Mouse (Mus musculus) limb, embryonic 14.5 days (tissue): ENCODE results near the gene Hltf. TPM values are rescaled to one million over a fixed set of nuclear protein-coding genes. Genes with fewer than 3 reads are reported as not detected.
"Not testable (repeated sequence)": the region's sequence is repeated elsewhere in the genome, so short reads cannot be mapped to it uniquely, and the experiment has no call there.

Experiments
- ATAC-seq: fragments of 200-750 bp; cut with Nextera tagmentation; 2 replicates; pipeline ENCODE4 v1.8.0; 2017; ENCODE audit warnings: low read depth, moderate number of reproducible peaks, moderate TSS enrichment; ENCODE audit not compliant: low FRiP score
- DNase-seq: peaks from one replicate; pipeline ENCODE4 v3.0.0-alpha.2; 2015; ENCODE audit warnings: low spot score
- H3K27ac ChIP-seq: fragments of 300-500 bp; sonication (generic); replicated peaks from 2 replicates; pipeline ENCODE4 v1.5.1; 2014; ENCODE audit warnings: low read depth, mild to moderate bottlenecking, low read length, moderate library complexity, mixed read lengths
- H3K27me3 ChIP-seq: fragments of 300-500 bp; sonication (generic); 2 replicates; pipeline ENCODE4 v1.6.1; 2014; ENCODE audit warnings: low read length, mixed read lengths; ENCODE audit not compliant: control insufficient read depth, insufficient read depth
- H3K36me3 ChIP-seq: fragments of 300-500 bp; sonication (generic); 2 replicates; pipeline ENCODE4 v1.6.1; 2014; ENCODE audit warnings: mild to moderate bottlenecking, low read length, moderate library complexity, mixed read lengths; ENCODE audit not compliant: control insufficient read depth, insufficient read depth
- H3K4me1 ChIP-seq: fragments of 300-500 bp; sonication (generic); 2 replicates; pipeline ENCODE4 v1.6.1; 2014; ENCODE audit warnings: antibody characterized with exemption, low read length, mixed read lengths; ENCODE audit not compliant: control insufficient read depth, insufficient read depth
- H3K4me2 ChIP-seq: fragments of 300-500 bp; sonication (generic); replicated peaks from 2 replicates; pipeline ENCODE4 v1.6.1; 2014; ENCODE audit warnings: low read depth, mild to moderate bottlenecking, low read length, moderate library complexity; ENCODE audit not compliant: severe bottlenecking
- H3K4me3 ChIP-seq: fragments of 300-500 bp; sonication (generic); replicated peaks from 2 replicates; pipeline ENCODE4 v1.5.1; 2014; ENCODE audit warnings: low read length
- H3K9ac ChIP-seq: fragments of 300-500 bp; sonication (generic); 2 replicates; pipeline ENCODE4 v1.6.1; 2014; ENCODE audit warnings: mild to moderate bottlenecking, low read depth, low read length, moderate library complexity; ENCODE audit not compliant: severe bottlenecking
- H3K9me3 ChIP-seq: fragments of 300-500 bp; sonication (generic); 2 replicates; pipeline ENCODE4 v1.6.1; 2016; ENCODE audit warnings: low read length; ENCODE audit not compliant: control insufficient read depth
- POLR2A ChIP-seq: fragments of 200-500 bp; IDR thresholded peaks from 2 replicates; pipeline ENCODE4 v1.8.0; 2012; ENCODE audit warnings: inconsistent platforms, mild to moderate bottlenecking, moderate library complexity, borderline replicate concordance; ENCODE audit not compliant: insufficient read depth, insufficient read length; ENCODE audit errors: extremely low read depth
- WGBS: fragments of 180-500 bp; shearing (Covaris S2); extraction: QIAGEN DNeasy Blood & Tissue Kit; methylation state at CpG from one replicate; pipeline ENCODE4 v1.1.7; 2014; 5-methylcytosine and 5-hydroxymethylcytosine counted together
- polyA plus RNA-seq, 2 experiments: library from polyadenylated mRNA; depleted of rRNA in 1 of 2; stranded (reverse) in 1 of 2; unstranded in 1 of 2; fragments of >200 nt; fragmentation: Nextera tagmentation in 1 of 2; extraction: Ambion mirVana in 1 of 2; gene quantifications; 2 replicates each; pipeline versions ENCODE4 v1.2.1 to v1.2.3; 2012 to 2014

The Hltf gene
- polyA plus RNA-seq, 2 experiments: 13.0 to 18.5 TPM

DNA sequence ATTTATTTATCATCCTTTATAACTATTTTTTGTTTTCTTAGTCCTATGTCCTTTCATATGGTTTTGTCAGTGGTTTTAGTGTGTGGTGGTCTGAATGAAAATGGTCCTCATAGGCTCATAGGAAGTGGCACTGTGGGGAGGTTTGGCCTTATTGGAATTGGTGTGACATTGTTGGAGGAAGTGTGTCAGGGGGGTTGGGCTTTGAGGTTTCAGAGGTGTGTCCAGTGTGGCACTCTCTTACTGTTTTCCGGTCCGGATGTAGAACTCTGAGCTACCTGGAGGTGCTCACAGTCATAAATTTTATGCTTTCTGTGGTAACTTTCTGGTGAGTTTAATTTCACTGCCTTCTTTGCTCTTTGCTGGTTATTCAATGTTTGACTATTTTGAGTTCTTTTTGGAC is 47.2 kb downstream of the Hltf start:
- ATAC-seq (no peak), DNase-seq (no peak)
- no peak overlapping the region for H3K9ac ChIP-seq
- no peaks in the 10 kb centered on the region for H3K4me1 ChIP-seq
- H3K4me2 ChIP-seq: no peak overlapping the region
- no peak for TF ChIP-seq POLR2A
- no peak overlapping the region for H3K4me3 ChIP-seq
- WGBS: 87% methylated on average over 2 of the region's 2 CpGs
- H3K27me3 ChIP-seq: no peaks in the 10 kb centered on the region
- no peaks in the 10 kb centered on the region for H3K9me3 ChIP-seq
- H3K36me3 ChIP-seq: peaks cover 17% of the 10 kb centered on the region; the same call in 1 of the 2 replicates
- no peak overlapping the region for H3K27ac ChIP-seq

DNA sequence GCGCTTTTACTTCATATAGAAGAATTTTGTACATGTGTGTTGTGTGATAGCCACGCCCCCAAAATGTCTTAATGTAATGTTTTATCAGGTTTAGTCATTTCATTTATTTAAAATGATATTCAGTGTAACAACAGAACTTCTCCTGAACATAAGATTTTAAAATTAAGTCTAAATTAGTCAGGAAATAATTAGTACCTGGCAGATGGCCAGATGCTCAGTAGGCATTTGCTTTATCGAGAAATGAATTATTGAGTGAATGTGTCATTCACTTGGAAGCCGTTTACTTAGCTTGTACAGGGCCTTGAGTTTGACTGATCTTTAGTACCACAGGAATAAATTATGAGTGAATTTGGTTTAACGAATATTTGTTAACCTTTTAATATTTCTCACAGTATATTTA is 51.3 kb downstream of the Hltf start:
- H3K27me3 ChIP-seq: no peaks in the 10 kb centered on the region
- H3K9me3 ChIP-seq: no peaks in the 10 kb centered on the region
- no peak overlapping the region for H3K27ac ChIP-seq
- ATAC-seq (no peak), DNase-seq (no peak)
- no peak overlapping the region for H3K4me2 ChIP-seq
- H3K4me1 ChIP-seq: no peaks in the 10 kb centered on the region
- H3K36me3 ChIP-seq: peaks cover 34% of the 10 kb centered on the region
- no peak for TF ChIP-seq POLR2A
- H3K4me3 ChIP-seq: no peak overlapping the region
- WGBS: 84% methylated on average over 5 of the region's 5 CpGs
- H3K9ac ChIP-seq: no peak overlapping the region

DNA sequence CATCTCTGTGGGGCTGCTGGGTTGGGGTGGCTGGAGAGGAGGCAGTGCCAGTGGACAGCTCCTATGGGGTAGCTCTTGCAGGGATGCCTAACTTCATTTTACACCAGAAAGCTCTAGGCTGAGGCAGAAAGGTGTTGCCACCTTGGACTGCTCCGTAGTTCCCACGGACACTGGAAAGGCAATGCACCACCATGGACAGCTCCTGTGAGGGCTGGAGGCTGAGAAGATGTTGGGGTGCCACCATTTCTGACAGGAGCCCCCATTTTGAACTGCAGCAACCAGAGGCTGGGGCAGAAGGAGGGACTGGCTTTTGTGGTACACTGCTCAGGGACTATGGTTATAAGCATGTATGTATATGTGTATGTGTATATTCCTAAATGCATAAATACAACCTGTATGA is 54.3 kb downstream of the Hltf start:
- Histone ChIP-seq H3K36me3 (peaks cover 38% of the 10 kb centered on the region), H3K9me3 (no peaks in the 10 kb centered on the region), H3K4me3 (no peak overlapping the region), H3K4me1 (no peaks in the 10 kb centered on the region), H3K27ac (no peak overlapping the region), H3K4me2 (no peak overlapping the region), H3K9ac (no peak overlapping the region), H3K27me3 (no peaks in the 10 kb centered on the region)
- DNase-seq (no peak), ATAC-seq (no peak)
- no peak for TF ChIP-seq POLR2A
- WGBS: 94% methylated on average over 2 of the region's 2 CpGs

GRCm38 (mm10) chr3:20119044-20119591 is 61.5 kb downstream of the Hltf start:
- WGBS: 92% methylated on average over 19 of the region's 19 CpGs
- Histone ChIP-seq H3K27me3 (no peaks in the 10 kb centered on the region), H3K4me1 (no peaks in the 10 kb centered on the region), H3K36me3 (peaks cover 17% of the 10 kb centered on the region), H3K27ac (no peak overlapping the region), H3K9me3 (no peaks in the 10 kb centered on the region), H3K4me2 (no peak overlapping the region), H3K4me3 (no peak overlapping the region), H3K9ac (no peak overlapping the region)
- TF ChIP-seq POLR2A: no peak
- DNase-seq: no peak
- ATAC-seq: no peak

- H3K27me3 ChIP-seq: no peaks in the 10 kb centered on the region
- ATAC-seq (no peak), DNase-seq (no peak)
- no peak overlapping the region for H3K4me2 ChIP-seq
- no peak for TF ChIP-seq POLR2A
- H3K4me3 ChIP-seq: no peak overlapping the region
- peaks cover 17% of the 10 kb centered on the region for H3K36me3 ChIP-seq
- H3K4me1 ChIP-seq: no peaks in the 10 kb centered on the region
- no peak overlapping the region for H3K27ac ChIP-seq
- no peaks in the 10 kb centered on the region for H3K9me3 ChIP-seq
- H3K9ac ChIP-seq: no peak overlapping the region
- WGBS: 74% methylated on average over 4 of the region's 4 CpGs
Observed at GRCm38 (mm10) chr3:20119686-20120244, 62.2 kb downstream of the Hltf start.

GRCm38 (mm10) chr3:20121582-20121981 is 64.0 kb downstream of the Hltf start:
- not testable (repeated sequence) for ATAC-seq, DNase-seq, H3K27me3 ChIP-seq, H3K27ac ChIP-seq, H3K9me3 ChIP-seq, H3K4me2 ChIP-seq, H3K4me3 ChIP-seq, H3K9ac ChIP-seq, H3K4me1 ChIP-seq
- peaks cover 15% of the 10 kb centered on the region for H3K36me3 ChIP-seq
- 94% methylated on average over 5 of the region's 5 CpGs for WGBS
